Mouse (Mus musculus): ENCODE data around the gene Capn11.
A peak's percentile ranks its signal among the peaks of the same experiment; 100 is the strongest.

GRCm38 (mm10) chr17:45594881-45595735 lies 64.0 kb downstream of the Capn11 start:
- TF ChIP-seq POLR2A (IDR thresholded peaks at IDR 0.05; ENCODE audit: insufficient read depth, low read depth, low read length): peak; percentile 29; the same call in 1 of the 2 replicates
- no peak for TF ChIP-seq CTCF (IDR thresholded peaks at IDR 0.05; ENCODE audit: insufficient read depth, low read depth, low read length)

All from olfactory bulb, adult 2 months (tissue).